Mouse (Mus musculus) G1E-ER4 (cell line): ENCODE data around the gene Akap13. TPM values are rescaled to one million over a fixed set of nuclear protein-coding genes. Genes with fewer than 3 reads are reported as not detected.

Experiments used
- GATA1 ChIP-seq: IDR thresholded peaks from one replicate; pipeline ENCODE4 v1.8.0; 2012; ENCODE audit warnings: low read length, inconsistent platforms
- polyA plus RNA-seq: library from polyadenylated mRNA; stranded (reverse); fragments of >175 nt; gene quantifications from 2 replicates; pipeline ENCODE4 v1.2.3, GENCODE M21; 2012

Gene Akap13
- polyA plus RNA-seq, 1 experiment: 2.8 TPM

GRCm38 (mm10) chr7:75781298-75781947 is 326.1 kb downstream of the Akap13 start:
- TF ChIP-seq GATA1: no peak

GRCm38 (mm10) chr7:75781948-75782722 is 326.8 kb downstream of the Akap13 start:
- no peak for TF ChIP-seq GATA1

DNA sequence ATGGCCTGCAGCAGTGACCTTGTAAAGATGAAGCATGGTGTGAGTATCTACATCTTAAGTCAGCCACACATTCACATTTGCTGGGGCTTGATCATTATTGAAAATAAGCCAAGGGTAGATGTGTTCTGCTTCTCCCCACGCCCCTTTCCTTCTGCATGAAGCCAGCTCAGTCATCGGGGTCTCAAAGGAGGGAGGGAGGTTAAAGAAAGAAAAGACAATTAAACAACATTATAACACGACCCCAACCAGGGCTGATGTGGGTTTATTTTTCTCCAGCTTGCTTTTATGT is 327.3 kb downstream of the Akap13 start:
- no peak for TF ChIP-seq GATA1

DNA sequence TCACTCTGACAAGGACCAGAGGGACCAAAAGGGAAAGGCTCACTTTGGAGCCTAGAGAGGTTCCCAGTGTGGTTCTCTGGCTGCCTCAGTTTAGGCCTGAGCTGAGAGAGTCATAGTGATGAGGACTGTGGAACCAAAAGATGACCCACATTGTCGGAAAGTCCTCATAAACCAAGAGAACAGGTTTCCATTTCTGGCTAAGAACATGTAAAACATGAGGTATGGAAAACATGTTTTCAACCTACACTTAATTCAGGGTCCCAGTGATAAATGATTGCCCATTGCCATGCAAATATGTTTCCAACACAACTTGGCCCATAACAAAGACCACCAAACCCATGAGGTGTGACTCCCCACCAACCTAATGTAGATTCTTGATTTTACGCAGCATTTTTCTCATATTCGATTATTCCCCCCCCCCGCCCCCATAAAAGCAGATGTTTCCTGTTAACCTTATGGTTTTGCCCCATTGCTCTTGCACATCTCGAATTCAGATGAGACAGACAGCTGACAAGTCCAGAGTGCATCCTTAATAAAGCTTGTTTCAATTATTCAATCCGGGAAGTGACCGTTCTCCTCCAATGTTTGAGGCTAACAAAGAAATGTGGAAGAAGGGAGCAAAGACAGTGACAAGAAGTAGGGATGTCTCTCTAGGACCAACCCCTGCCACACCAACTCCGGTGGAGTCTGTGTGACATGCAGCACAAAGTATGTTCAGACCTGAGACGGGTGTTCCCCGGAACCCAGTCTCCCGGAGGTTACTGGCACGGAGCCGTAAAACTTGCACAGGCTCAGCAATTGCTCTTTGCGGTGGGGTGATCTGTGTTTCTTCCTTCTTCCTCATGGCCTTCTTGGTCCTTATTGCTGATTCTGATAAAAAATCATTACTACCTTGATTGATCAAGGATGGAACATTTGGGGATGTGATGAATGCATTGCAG is 330.3 kb downstream of the Akap13 start:
- TF ChIP-seq GATA1: no peak

DNA sequence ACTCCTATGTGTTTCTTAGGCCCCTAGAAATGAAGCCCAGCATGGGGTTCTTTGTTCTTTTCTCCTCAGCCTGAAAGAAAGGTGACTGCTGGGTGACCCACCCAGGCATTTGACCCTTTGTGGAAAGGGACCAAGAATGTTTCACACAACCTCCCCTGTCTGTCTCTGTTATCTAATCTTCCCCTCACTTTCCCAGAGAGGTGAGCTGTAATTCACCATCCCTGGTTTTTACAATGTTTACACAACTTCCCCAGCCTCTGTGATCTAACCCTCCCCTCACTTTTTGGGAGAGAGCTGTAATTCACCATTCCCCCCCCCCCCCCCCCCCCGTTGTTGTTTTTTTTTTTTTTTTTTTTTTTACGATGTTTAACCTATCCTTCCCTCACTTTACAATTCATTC is 331.5 kb downstream of the Akap13 start:
- TF ChIP-seq GATA1: no peak

DNA sequence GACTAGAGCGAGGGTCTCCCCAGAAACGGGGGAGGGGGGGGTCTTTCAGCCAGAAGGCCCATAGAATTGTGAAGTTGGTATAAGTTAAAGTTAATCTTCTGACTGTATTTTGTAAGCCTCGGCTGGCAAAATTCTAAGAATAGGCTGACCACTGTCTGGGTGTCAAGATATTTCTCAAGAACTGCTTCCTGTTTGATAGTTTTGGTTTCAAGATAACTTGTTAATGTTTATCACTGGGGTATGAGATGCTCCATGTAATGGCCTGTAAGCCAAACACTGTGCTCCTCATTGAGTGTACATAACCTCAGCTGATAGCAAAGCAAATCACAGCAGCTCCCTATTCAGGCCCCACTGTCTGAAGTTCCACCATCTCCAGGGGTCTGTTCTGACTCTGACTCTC is 332.0 kb downstream of the Akap13 start:
- TF ChIP-seq GATA1: peak; percentile 79

- no peak for TF ChIP-seq GATA1
Observed at GRCm38 (mm10) chr7:75789746-75790145, 334.4 kb downstream of the Akap13 start.

GRCm38 (mm10) chr7:75793091-75793490 is 337.8 kb downstream of the Akap13 start:
- no peak for TF ChIP-seq GATA1

GRCm38 (mm10) chr7:75793654-75794335 is 338.5 kb downstream of the Akap13 start:
- peak; percentile 77 for TF ChIP-seq GATA1

DNA sequence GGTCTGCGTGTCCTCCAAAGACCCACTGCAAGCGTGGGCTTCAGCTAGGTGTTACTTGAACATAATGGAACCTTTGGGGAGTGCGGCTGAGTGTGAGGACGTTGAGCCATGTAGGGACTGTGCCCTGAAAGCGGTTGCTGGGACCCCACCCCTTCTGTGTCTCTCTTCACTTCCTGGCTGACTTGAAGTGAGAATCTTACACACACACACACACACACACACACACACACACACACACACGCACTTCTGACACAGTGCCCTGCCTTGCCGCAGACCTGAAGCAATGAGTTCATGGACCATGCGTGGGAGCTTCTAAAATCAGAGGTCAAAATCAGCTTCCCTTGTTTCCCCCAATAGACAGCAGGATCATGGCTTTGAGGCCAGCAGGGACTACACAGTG is 339.8 kb downstream of the Akap13 start:
- no peak for TF ChIP-seq GATA1

GRCm38 (mm10) chr7:75796474-75796873 is 341.1 kb downstream of the Akap13 start:
- no peak for TF ChIP-seq GATA1

GRCm38 (mm10) chr7:75800530-75800929 is 345.2 kb downstream of the Akap13 start:
- TF ChIP-seq GATA1: no peak

- no peak for TF ChIP-seq GATA1
Observed at GRCm38 (mm10) chr7:75801022-75801421, 345.7 kb downstream of the Akap13 start.

DNA sequence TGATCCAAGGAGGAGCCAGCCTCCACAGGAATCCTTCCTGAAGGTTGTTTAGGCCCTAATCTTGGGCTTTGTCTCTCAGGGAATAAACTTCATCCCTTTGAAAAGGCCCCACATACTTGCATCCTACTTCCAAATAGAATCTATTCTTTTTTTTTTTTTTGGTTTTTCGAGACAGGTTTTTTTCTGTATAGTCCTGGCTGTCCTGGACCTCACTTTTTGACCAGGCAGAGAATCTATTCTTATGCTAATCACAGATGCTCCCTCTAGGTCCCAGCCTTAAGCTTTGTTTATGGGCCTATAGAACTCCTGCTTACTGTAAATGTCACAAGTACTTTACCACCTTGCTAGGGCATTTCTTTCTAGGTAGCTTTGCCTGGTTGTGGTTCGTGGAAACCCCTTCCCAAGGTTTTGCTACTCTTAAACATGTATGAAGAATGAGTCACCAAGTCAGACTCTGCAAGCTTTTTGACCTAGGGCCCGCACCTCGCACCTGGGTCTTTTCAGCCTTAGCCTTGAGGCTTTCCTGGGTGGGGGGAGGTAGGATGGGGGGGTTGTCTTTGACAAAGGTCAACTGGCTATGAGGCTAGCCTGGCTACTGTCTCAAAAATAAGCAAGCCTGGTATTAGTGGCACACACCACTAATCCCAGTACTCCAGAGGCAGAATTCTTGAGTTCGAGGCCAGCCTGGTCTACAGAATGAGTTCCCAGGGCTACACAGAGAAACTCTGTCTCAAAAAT is 346.5 kb downstream of the Akap13 start:
- TF ChIP-seq GATA1: no peak

GRCm38 (mm10) chr7:75802887-75803286 is 347.6 kb downstream of the Akap13 start:
- TF ChIP-seq GATA1: no peak

Other genes starting within 250 kb of the Akap13 start
- not detected in 2 replicates for gene Sv2b, start 146.3 kb upstream of the Akap13 start, polyA plus RNA-seq